Mouse (Mus musculus) heart, embryonic 13.5 days (tissue): ENCODE measurements around the gene Spata3. TPM values are rescaled to one million over a fixed set of nuclear protein-coding genes. Genes with fewer than 3 reads are reported as not detected.
A peak's percentile ranks its signal among the peaks of the same experiment; 100 is the strongest.

Experiments used
- ATAC-seq: fragments of 200-750 bp; cut with Nextera tagmentation; 2 replicates; pipeline ENCODE4 v1.8.0; 2017; ENCODE audit warnings: moderate TSS enrichment; ENCODE audit not compliant: insufficient number of reproducible peaks, low FRiP score, low TSS enrichment; ENCODE audit errors: extremely low read depth
- H3K27ac ChIP-seq: fragments of 300-500 bp; sonication (generic); replicated peaks from 2 replicates; pipeline ENCODE4 v1.5.1; 2015; ENCODE audit warnings: moderate library complexity, mild to moderate bottlenecking, inconsistent platforms
- H3K27me3 ChIP-seq: fragments of 300-500 bp; sonication (generic); replicated peaks from 2 replicates; pipeline ENCODE4 v1.6.1; 2015; ENCODE audit warnings: mild to moderate bottlenecking, inconsistent platforms
- H3K36me3 ChIP-seq: fragments of 300-500 bp; sonication (generic); 2 replicates; pipeline ENCODE4 v1.6.1; 2015; ENCODE audit warnings: mild to moderate bottlenecking, inconsistent platforms
- H3K4me1 ChIP-seq: fragments of 300-500 bp; sonication (generic); 2 replicates; pipeline ENCODE4 v1.6.1; 2015; ENCODE audit warnings: inconsistent platforms
- H3K4me2 ChIP-seq: fragments of 300-500 bp; sonication (generic); 2 replicates; pipeline ENCODE4 v1.6.1; 2015; ENCODE audit warnings: inconsistent platforms, mild to moderate bottlenecking, moderate library complexity
- H3K4me3 ChIP-seq: fragments of 300-500 bp; sonication (generic); 2 replicates; pipeline ENCODE4 v1.5.1; 2015; ENCODE audit warnings: moderate library complexity, mild to moderate bottlenecking, inconsistent platforms
- H3K9ac ChIP-seq: fragments of 300-500 bp; sonication (generic); 2 replicates; pipeline ENCODE4 v1.6.1; 2015; ENCODE audit warnings: inconsistent platforms, mild to moderate bottlenecking, moderate library complexity
- H3K9me3 ChIP-seq: fragments of 300-500 bp; sonication (generic); 2 replicates; pipeline ENCODE4 v1.6.1; 2016; ENCODE audit warnings: inconsistent platforms
- WGBS: fragments of 180-500 bp; shearing (Covaris S2); methylation state at CpG from one replicate; pipeline ENCODE4 v1.1.7; 2015; ENCODE audit warnings: mixed read lengths; 5-methylcytosine and 5-hydroxymethylcytosine counted together
- polyA plus RNA-seq: library from polyadenylated mRNA; unstranded; fragments of >200 nt; fragmentation: Nextera tagmentation; extraction: Ambion mirVana; gene quantifications from 2 replicates; pipeline ENCODE4 v1.2.1, GENCODE M21; 2015

Spata3 gene
- polyA plus RNA-seq, 1 experiment from 2014 or later = not detected

DNA sequence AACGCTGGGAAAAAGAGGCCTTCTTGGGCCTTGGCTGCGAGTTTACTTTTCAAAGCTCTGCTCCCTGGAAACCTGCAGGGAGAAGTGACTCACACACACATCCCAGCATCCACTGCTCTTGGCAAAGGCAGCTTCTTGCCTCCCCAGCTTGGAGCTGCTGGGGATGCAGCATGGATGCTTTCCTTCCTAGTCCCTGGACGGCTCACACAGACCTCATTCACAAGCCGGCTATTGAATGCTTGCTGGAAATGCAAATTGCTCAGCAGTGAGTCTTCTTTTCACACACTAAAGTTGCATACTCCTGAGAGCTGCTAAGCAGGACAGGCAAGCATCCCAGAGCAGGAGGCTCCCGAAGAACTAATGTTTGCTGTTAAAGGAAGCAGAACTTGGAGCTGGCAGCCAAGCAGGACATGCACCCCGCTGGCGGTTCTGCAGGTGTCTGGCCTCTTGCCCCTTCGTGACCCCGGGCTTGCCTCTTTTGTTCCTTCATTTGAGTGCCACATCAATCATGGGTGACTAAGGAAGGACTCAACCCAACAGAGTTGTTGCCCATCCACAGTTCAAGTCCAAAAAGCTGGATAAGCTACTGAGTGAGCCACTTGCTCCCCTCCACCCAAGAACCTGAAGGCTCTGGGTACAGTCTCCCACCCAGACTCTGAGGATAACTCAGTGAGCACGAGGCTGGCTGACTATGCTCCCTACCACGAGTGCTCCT, 15.8 kb downstream of the Spata3 start:
- H3K9me3 ChIP-seq = no peaks in the 10 kb centered on the region
- H3K4me1 ChIP-seq = no peaks in the 10 kb centered on the region
- H3K36me3 ChIP-seq = no peaks in the 10 kb centered on the region
- H3K27ac ChIP-seq = no peak overlapping the region
- WGBS = 26% methylated on average over 11 of the region's 11 CpGs
- H3K9ac ChIP-seq = no peak overlapping the region
- no peak for ATAC-seq
- no peak overlapping the region for H3K4me2 ChIP-seq
- H3K4me3 ChIP-seq = no peak overlapping the region
- H3K27me3 ChIP-seq = peaks cover 38% of the 10 kb centered on the region

DNA sequence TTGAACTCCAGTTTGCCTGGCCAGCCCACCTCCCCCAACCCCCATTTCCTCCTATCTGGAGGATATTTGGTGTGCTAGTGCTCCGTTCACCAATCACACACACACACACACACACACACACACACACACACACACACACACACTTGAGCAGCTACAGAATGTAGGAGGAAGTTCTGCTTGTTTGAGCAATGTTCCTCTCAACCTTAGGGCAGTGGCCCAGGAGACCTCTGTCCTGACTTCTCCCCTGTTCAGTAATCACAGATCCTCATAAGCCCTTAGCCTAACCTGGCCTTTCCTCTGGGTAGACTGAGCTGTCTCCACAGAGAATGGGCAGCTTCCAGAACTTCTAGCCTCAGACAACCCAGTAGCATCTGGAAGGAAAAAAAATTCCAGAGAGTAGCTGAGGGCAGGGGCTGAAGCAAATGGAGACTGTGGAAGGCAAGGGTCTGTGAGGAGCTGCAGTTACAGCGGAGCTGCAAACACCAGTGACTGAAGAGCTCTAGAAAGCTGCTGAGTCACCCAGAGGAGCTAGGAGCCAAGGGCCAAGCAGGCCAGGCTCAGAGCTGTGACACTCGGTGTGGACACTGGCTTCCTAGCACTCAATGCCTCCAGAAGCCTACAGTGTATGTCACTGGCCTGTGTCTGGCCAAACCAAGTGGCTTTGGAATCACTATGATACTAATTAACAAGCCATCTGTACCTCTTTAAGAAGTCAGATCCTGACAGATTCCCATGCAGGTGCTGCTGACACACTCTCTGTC, 21.8 kb downstream of the Spata3 start:
- WGBS = 45% methylated on average over 3 of the region's 3 CpGs
- H3K9ac ChIP-seq = no peak overlapping the region
- ATAC-seq = no peak

DNA sequence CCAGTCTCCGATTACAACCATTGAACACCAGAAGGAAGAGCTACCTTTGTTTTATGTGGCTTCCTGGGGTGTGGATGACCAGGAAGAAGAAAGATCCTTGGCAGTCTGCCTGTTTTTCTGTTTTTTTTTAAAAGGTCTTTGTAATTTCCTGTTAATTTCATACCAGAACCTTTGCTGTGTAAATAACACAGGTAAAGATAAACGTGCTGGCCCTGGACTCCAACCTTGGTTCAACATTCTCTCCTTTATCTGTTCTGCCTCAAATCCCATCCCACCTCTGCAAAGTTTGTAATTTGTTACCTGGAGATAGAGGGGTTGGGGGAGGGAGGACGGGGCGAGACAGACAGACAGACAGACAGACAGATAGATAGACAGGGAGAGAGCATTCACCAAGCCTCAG, 23.5 kb downstream of the Spata3 start:
- no peaks in the 10 kb centered on the region for H3K4me1 ChIP-seq
- no peak for ATAC-seq
- H3K4me2 ChIP-seq = no peak overlapping the region
- H3K9me3 ChIP-seq = no peaks in the 10 kb centered on the region; the same call in 1 of the 2 replicates
- WGBS = 60% methylated on average over 4 of the region's 4 CpGs
- no peak overlapping the region for H3K27ac ChIP-seq
- no peak overlapping the region for H3K9ac ChIP-seq
- peaks cover 29% of the 10 kb centered on the region for H3K27me3 ChIP-seq
- no peak overlapping the region for H3K4me3 ChIP-seq
- H3K36me3 ChIP-seq = no peaks in the 10 kb centered on the region

More for the DNA sequence above, 21.8 kb downstream of the Spata3 start:
- Histone ChIP-seq H3K4me2 (no peak overlapping the region), H3K9me3 (no peaks in the 10 kb centered on the region; the same call in 1 of the 2 replicates), H3K4me3 (no peak overlapping the region), H3K27ac (no peak overlapping the region), H3K36me3 (no peaks in the 10 kb centered on the region), H3K27me3 (peaks cover 14% of the 10 kb centered on the region), H3K4me1 (no peaks in the 10 kb centered on the region)

DNA sequence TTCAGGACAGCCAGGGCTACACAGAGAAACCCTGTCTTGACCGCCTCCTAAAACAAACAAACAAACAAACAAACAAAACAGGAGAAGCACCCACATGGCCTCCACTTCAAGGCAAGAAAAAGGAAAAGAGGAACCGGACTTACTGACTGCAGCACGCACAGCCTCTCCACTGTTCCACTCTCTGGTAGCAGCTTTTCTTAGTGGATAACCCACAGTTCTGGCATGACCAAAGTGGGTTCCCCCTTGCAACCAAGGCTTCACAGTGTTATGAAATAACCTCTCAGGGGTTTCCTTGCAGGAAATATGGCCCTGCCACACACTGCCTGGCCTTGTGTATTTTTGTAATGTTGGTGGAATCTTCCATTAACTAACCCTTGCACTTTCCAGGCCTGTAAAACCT, 24.2 kb downstream of the Spata3 start:
- no peak for ATAC-seq
- Histone ChIP-seq H3K4me3 (no peak overlapping the region), H3K9ac (no peak overlapping the region), H3K36me3 (no peaks in the 10 kb centered on the region), H3K27ac (no peak overlapping the region), H3K4me1 (no peaks in the 10 kb centered on the region), H3K9me3 (no peaks in the 10 kb centered on the region; the same call in 1 of the 2 replicates), H3K27me3 (peaks cover 36% of the 10 kb centered on the region), H3K4me2 (no peak overlapping the region)
- WGBS = 79% methylated on average over 3 of the region's 3 CpGs

DNA sequence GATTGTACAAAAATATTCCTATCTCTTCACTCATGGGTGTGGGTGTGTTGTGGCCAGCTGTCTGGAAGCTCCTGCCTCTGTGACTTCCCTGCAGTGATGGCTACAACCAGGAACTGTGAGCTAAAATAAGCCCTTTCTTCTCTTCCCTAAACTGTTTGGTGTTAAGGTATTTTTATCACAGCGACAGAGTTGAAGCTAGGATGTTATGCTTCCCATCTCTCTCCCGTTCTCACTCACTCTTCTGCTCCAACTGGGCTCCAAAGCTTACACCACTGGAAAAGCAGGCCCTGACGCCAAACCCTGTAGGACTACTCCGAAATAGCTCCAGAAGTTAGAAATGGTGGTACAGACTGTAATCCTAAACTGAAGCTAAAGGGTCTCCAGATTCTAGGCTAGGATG, 28.4 kb downstream of the Spata3 start:
- H3K4me2 ChIP-seq = no peak overlapping the region
- no peak for ATAC-seq
- H3K9ac ChIP-seq = no peak overlapping the region
- no peaks in the 10 kb centered on the region; the same call in 1 of the 2 replicates for H3K9me3 ChIP-seq
- H3K27ac ChIP-seq = no peak overlapping the region
- H3K4me1 ChIP-seq = peaks cover 22% of the 10 kb centered on the region
- 48% methylated on average over 4 of the region's 4 CpGs for WGBS
- H3K36me3 ChIP-seq = no peaks in the 10 kb centered on the region
- H3K27me3 ChIP-seq = peaks cover 66% of the 10 kb centered on the region
- H3K4me3 ChIP-seq = no peak overlapping the region

DNA sequence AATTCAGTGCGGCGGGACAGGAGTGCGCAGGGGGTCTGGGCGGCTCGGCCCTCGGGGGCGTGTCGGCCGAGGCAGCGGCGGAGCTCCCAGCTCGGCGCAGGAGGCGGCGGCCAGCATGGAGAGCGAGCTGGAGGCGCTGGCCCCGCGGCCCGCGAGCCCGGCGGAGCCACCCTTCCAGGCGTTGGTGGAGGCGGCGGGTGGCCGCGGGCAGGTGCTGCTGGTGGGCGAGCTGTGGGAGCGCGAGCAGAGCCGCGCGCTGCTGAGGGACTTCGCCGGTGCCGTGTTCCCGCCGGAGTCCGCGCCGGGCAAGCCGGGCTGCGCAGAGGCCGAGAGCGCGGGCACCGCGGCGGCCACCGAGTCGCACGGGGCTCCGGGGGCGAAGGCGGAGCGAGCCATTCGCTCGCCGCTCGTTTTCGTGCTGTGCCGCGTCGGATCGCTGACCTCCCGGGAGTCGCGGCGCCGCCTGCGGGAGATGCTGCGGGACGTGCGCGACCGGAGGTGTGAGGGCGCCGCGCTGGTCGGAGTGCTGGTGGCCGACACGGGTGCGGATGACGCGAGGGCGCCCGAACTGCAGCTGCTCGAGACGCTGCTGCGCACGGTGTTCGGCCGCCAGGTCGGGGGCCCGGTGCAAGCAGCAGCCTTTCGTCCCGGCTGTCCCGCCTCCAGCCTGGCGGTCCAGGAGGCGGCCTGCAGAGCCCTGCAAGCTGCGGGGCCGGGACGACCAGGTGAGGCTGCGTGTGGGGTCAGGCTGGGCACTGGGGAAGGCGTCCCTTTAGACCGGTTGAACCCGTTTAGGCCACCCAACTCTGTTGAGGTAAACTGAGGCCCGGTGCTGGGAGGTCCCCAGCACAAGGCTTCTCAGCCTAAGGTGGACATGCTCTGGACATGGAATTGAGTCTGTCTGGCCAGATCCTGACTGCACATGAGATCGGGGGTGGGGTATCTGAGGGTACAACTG, 29.5 kb downstream of the Spata3 start, which contains the start of gene 2810459M11Rik:
Gene 2810459M11Rik, plus strand, starts transcription at position 16 of the 958 bp plus-strand sequence.
- Histone ChIP-seq H3K36me3 (no peaks in the 10 kb centered on the region), H3K4me3 (peak within 1 kb of the TSS; percentile 64), H3K9ac (peak within 1 kb of the TSS; percentile 79), H3K4me1 (peaks cover 22% of the 10 kb centered on the region), H3K4me2 (peak within 1 kb of the TSS; percentile 98), H3K27me3 (peaks cover 66% of the 10 kb centered on the region), H3K9me3 (no peaks in the 10 kb centered on the region; the same call in 1 of the 2 replicates), H3K27ac (no peak within 1 kb of the TSS)
- ATAC-seq = 0 out of 2 replicates have a peak, but pooled peaks have one; percentile 42
- WGBS = under 1% methylated on average over 110 of the region's 110 CpGs

DNA sequence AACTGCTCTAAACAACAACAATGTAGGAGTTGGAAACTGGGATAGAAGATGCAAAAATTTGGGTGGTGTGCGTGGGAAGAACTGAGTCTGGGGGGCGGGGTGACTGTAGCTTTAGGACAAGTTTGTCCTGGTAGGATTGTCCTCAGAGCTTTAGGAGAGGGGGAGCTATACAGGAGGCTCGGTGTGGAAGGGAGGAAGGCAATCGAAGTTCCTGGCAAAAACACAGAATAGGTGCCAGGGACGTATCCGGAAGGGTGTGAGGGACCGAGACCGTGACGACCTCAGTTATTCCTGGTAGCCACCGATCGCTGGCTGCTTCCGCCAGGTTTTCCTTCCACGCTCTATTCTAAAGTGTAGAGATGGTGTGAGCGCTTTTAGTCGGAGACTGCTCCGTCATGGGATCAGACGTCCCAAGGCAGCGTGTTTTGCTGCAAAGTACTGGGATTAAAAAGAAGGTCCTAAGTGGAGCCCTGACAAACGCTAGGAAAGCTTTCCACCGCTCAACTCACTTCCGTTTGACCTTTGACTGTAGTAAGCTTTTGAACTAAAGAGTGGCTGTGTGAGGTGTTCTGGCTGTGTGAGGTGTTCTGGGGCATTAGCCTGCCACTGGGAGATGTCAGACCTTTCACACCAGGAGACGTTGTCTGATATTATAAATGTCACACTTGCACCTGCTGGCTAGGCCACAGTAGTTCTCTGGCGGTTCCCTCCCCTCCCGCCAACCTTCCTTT, 30.4 kb downstream of the Spata3 start:
- H3K27ac ChIP-seq = no peak overlapping the region
- 12% methylated on average over 24 of the region's 24 CpGs for WGBS
- ATAC-seq = no peak

DNA sequence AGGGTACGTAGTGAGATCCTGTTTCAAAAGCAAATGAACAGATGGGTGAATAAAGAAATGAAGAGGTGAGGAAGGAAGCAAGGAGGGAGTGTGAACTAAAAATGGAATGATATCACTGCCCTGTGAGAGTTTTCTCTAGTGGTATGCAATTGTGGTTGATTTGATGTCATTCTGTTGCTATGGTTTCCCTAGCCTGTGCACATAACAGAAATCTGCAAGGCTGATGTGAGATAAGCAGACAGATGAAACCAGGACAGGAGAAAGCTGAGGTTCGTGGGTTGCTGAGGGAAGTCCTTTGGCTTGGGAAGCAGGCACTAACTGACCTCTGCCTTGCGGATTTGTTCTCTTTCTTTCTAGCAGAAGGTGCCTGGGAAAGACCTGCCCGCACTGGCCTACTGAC, 31.6 kb downstream of the Spata3 start:
- Histone ChIP-seq H3K27ac (no peak overlapping the region), H3K27me3 (peaks cover 59% of the 10 kb centered on the region), H3K4me3 (no peak overlapping the region), H3K9me3 (no peaks in the 10 kb centered on the region), H3K4me2 (no peak overlapping the region), H3K36me3 (no peaks in the 10 kb centered on the region), H3K4me1 (peaks cover 22% of the 10 kb centered on the region), H3K9ac (no peak overlapping the region)
- no peak for ATAC-seq
- 65% methylated on average over 4 of the region's 4 CpGs for WGBS

More for the DNA sequence above, 30.4 kb downstream of the Spata3 start:
- H3K4me2 ChIP-seq = peak overlapping the region; percentile 98
- H3K9ac ChIP-seq = peak overlapping the region; percentile 79
- H3K27me3 ChIP-seq = peaks cover 66% of the 10 kb centered on the region
- H3K9me3 ChIP-seq = no peaks in the 10 kb centered on the region; the same call in 1 of the 2 replicates
- H3K36me3 ChIP-seq = no peaks in the 10 kb centered on the region
- H3K4me1 ChIP-seq = peaks cover 22% of the 10 kb centered on the region
- H3K4me3 ChIP-seq = peak overlapping the region; percentile 64

DNA sequence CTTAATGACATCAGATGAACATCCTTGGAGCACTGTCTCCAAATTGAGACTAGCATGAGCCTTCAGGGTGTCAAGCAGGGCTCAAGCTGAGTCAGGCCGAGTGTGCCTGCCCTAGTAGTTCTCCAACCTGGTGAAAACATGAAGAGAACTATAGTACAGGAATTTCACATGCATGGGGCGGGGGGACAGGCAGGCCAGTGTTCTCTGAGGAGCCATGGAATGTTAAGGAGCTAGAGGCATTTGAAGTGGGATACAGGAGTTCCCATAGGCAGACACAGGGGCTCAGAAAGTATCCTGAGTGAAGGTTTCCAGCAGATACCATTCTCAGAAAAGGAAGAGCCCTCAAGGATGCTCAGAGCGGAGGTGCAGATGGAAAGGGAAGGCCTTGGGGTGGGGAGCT, 32.1 kb downstream of the Spata3 start:
- no peak for ATAC-seq
- Histone ChIP-seq H3K4me3 (no peak overlapping the region), H3K4me2 (no peak overlapping the region), H3K9ac (no peak overlapping the region), H3K4me1 (peaks cover 22% of the 10 kb centered on the region), H3K27ac (no peak overlapping the region), H3K9me3 (no peaks in the 10 kb centered on the region), H3K36me3 (no peaks in the 10 kb centered on the region), H3K27me3 (peaks cover 54% of the 10 kb centered on the region)
- WGBS = 64% methylated on average over 3 of the region's 3 CpGs

DNA sequence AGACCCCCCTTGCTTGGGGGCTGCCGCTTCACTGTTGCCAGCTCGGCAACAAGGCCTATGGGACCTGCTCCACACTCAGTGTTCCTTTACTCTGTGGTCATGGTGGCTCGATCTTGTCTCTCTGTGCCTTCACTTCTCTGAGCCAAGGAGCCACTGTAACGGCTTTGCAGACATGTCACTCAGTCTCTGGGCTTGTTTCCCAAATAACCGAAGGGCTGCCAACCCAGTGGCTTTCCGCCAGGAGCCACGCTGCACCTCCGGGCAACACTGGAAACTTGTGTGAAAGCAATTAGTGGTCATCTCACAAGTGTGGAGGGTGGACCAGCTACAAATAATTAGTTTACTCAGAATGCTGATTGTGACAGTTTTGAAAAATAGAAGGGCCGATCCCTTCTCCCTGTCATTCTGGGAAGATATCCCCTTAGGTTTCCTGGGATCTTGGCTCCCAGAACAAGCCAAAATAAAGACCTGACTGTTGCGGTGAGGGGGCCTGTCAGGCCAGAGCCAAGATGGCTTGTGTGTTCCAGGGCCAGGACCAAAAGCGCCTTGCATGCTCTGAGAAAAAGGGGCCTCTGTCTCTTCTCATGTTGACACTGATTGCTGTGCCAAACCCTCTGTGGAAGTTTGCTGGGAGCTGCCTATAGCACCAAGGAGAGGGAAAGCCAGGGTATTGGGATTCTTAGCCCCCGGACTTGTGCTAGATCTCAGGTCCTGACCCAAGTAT, 36.7 kb downstream of the Spata3 start:
- no peak overlapping the region for H3K9ac ChIP-seq
- no peaks in the 10 kb centered on the region for H3K9me3 ChIP-seq
- no peak overlapping the region for H3K4me2 ChIP-seq
- no peaks in the 10 kb centered on the region for H3K36me3 ChIP-seq
- 0 out of 2 replicates have a peak overlapping the region, but pooled peaks have one; percentile 28 for H3K27ac ChIP-seq
- no peak overlapping the region for H3K4me3 ChIP-seq
- peaks cover 9% of the 10 kb centered on the region for H3K27me3 ChIP-seq
- no peak for ATAC-seq
- peaks cover 8% of the 10 kb centered on the region for H3K4me1 ChIP-seq
- WGBS = 68% methylated on average over 12 of the region's 12 CpGs
